Comparison of ENCODE assay signal across 11 mouse cellular contexts in genomic region chr8:118104464-118105050, GRCm38 (mm10).
DNase-seq lines count a peak whose midpoint lies in the region; ATAC-seq and TF ChIP-seq lines count a peak whose summit lies in the region.
"Had no signal": no experiment of that assay in that cellular context is flagged by ENCODE, and none has a peak within 500 bp of the region (broad histone marks: within the 10 kb centered on the region; RNA-seq: fewer than 3 reads in every experiment).

No protein-coding gene starts in this region.

- TF ChIP-seq POLR2A in kidney, adult 2 months (IDR thresholded peaks at IDR 0.05; ENCODE audit: low read depth, low read length) = no peak

- no peak overlapping the region for H3K4me2 ChIP-seq in embryonic facial prominence, embryonic 11.5 days (ENCODE audit: low read depth, low read length)
- H3K4me2 ChIP-seq in kidney, embryonic 14.5 days (replicated peaks; ENCODE audit: low read depth, low read length) = no peak overlapping the region
- H3K4me2 ChIP-seq in neural tube, embryonic 13.5 days = no peak overlapping the region
- H3K4me2 ChIP-seq in neural tube, embryonic 15.5 days = no peak overlapping the region
- H3K4me2 ChIP-seq in stomach, postnatal 0 days (replicated peaks; ENCODE audit: low read depth) = no peak overlapping the region
- H3K4me2 ChIP-seq: limb, embryonic 12.5 days; lung, embryonic 15.5 days had no signal

- DNase-seq in embryonic facial prominence, embryonic 11.5 days (ENCODE audit: low spot score) = peak; percentile 38
- no peak for DNase-seq in embryonic facial prominence, embryonic 10.5 days (ENCODE audit: low spot score)
- peak; percentile 12 for DNase-seq in kidney, adult 2 months
- DNase-seq in stomach, postnatal 0 days (ENCODE audit: low spot score) = no peak
- no peak for DNase-seq in thymus, postnatal 36 days
- DNase-seq: cerebellum, postnatal 36 days had no signal

- ATAC-seq in embryonic facial prominence, embryonic 11.5 days (replicated peaks; ENCODE audit: insufficient number of reproducible peaks, low FRiP score, low TSS enrichment, low read depth) = 0 out of 2 replicates have a peak, but pooled peaks have one; percentile 23
- no peak for ATAC-seq in kidney, embryonic 14.5 days (ENCODE audit: low FRiP score, low TSS enrichment)
- peak; percentile 19; the same call in 1 of the 2 replicates for ATAC-seq in neural tube, embryonic 13.5 days (ENCODE audit: low read depth)
- no peak for ATAC-seq in neural tube, embryonic 15.5 days (ENCODE audit: low FRiP score)
- ATAC-seq in stomach, postnatal 0 days (ENCODE audit: low FRiP score, low TSS enrichment) = peak; percentile 63

- H3K9me3 ChIP-seq in embryonic facial prominence, embryonic 11.5 days (replicated peaks; ENCODE audit: control insufficient read depth, low read length) = no peaks in the 10 kb centered on the region
- H3K9me3 ChIP-seq in embryonic facial prominence, embryonic 10.5 days = no peaks in the 10 kb centered on the region
- H3K9me3 ChIP-seq in kidney, embryonic 14.5 days (ENCODE audit: control insufficient read depth, low read length) = no peaks in the 10 kb centered on the region
- H3K9me3 ChIP-seq in neural tube, embryonic 13.5 days = no peaks in the 10 kb centered on the region
- H3K9me3 ChIP-seq in neural tube, embryonic 15.5 days (replicated peaks) = no peaks in the 10 kb centered on the region
- H3K9me3 ChIP-seq in stomach, postnatal 0 days (ENCODE audit: control insufficient read depth, low read length) = no peaks in the 10 kb centered on the region
- H3K9me3 ChIP-seq: limb, embryonic 12.5 days; lung, embryonic 15.5 days had no signal

- no peak overlapping the region for H3K4me3 ChIP-seq in embryonic facial prominence, embryonic 11.5 days (ENCODE audit: low read depth, low read length)
- no peak overlapping the region for H3K4me3 ChIP-seq in embryonic facial prominence, embryonic 10.5 days
- H3K4me3 ChIP-seq in kidney, adult 2 months (ENCODE audit: insufficient read depth, low read depth, low read length) = no peak overlapping the region
- no peak overlapping the region for H3K4me3 ChIP-seq in kidney, embryonic 14.5 days (ENCODE audit: low read length)
- no peak overlapping the region for H3K4me3 ChIP-seq in neural tube, embryonic 13.5 days
- no peak overlapping the region for H3K4me3 ChIP-seq in neural tube, embryonic 15.5 days (replicated peaks)
- no peak overlapping the region for H3K4me3 ChIP-seq in stomach, postnatal 0 days (ENCODE audit: low read depth, low read length)
- H3K4me3 ChIP-seq: limb, embryonic 12.5 days; lung, embryonic 15.5 days had no signal

- H3K27me3 ChIP-seq in embryonic facial prominence, embryonic 11.5 days (ENCODE audit: control insufficient read depth, insufficient read depth, low read length) = no peaks in the 10 kb centered on the region
- H3K27me3 ChIP-seq in embryonic facial prominence, embryonic 10.5 days (replicated peaks; ENCODE audit: low read depth, poor library complexity, severe bottlenecking) = peaks cover 20% of the 10 kb centered on the region
- no peaks in the 10 kb centered on the region; the same call in 1 of the 2 replicates for H3K27me3 ChIP-seq in kidney, adult 2 months (replicated peaks; ENCODE audit: control insufficient read depth, insufficient read depth, low read length)
- no peaks in the 10 kb centered on the region for H3K27me3 ChIP-seq in kidney, embryonic 14.5 days (ENCODE audit: control insufficient read depth, insufficient read depth, low read length)
- H3K27me3 ChIP-seq in neural tube, embryonic 13.5 days = no peaks in the 10 kb centered on the region
- H3K27me3 ChIP-seq in neural tube, embryonic 15.5 days (replicated peaks) = no peaks in the 10 kb centered on the region
- H3K27me3 ChIP-seq in stomach, postnatal 0 days (ENCODE audit: control insufficient read depth, insufficient read depth, low read length) = no peaks in the 10 kb centered on the region
- H3K27me3 ChIP-seq: lung, embryonic 15.5 days had no signal

- H3K9ac ChIP-seq in embryonic facial prominence, embryonic 11.5 days (replicated peaks; ENCODE audit: low read length) = no peak overlapping the region
- H3K9ac ChIP-seq in kidney, embryonic 14.5 days (ENCODE audit: low read depth, low read length) = no peak overlapping the region
- no peak overlapping the region for H3K9ac ChIP-seq in neural tube, embryonic 13.5 days
- H3K9ac ChIP-seq in neural tube, embryonic 15.5 days (replicated peaks) = no peak overlapping the region
- H3K9ac ChIP-seq in stomach, postnatal 0 days (ENCODE audit: low read length) = no peak overlapping the region
- H3K9ac ChIP-seq: limb, embryonic 12.5 days; lung, embryonic 15.5 days had no signal

- H3K36me3 ChIP-seq in embryonic facial prominence, embryonic 11.5 days (replicated peaks; ENCODE audit: control insufficient read depth, insufficient read depth, low read depth, low read length) = no peaks in the 10 kb centered on the region
- H3K36me3 ChIP-seq in embryonic facial prominence, embryonic 10.5 days (replicated peaks) = no peaks in the 10 kb centered on the region
- H3K36me3 ChIP-seq in kidney, adult 2 months (ENCODE audit: control insufficient read depth, insufficient read depth, low read length) = no peaks in the 10 kb centered on the region
- H3K36me3 ChIP-seq in kidney, embryonic 14.5 days (ENCODE audit: control insufficient read depth, insufficient read depth, low read length) = no peaks in the 10 kb centered on the region
- no peaks in the 10 kb centered on the region for H3K36me3 ChIP-seq in neural tube, embryonic 13.5 days
- H3K36me3 ChIP-seq in neural tube, embryonic 15.5 days = no peaks in the 10 kb centered on the region
- H3K36me3 ChIP-seq in stomach, postnatal 0 days (ENCODE audit: control insufficient read depth, insufficient read depth, low read length) = no peaks in the 10 kb centered on the region
- H3K36me3 ChIP-seq: limb, embryonic 12.5 days; lung, embryonic 15.5 days had no signal

- no peak for TF ChIP-seq EP300 in stomach, postnatal 0 days (optimal IDR thresholded peaks at IDR 0.05)

- no peak for TF ChIP-seq CTCF in kidney, adult 2 months (conservative IDR thresholded peaks at IDR 0.05; ENCODE audit: insufficient read depth, insufficient read length, low read depth, low read length)
- TF ChIP-seq CTCF in stomach, postnatal 0 days (IDR thresholded peaks at IDR 0.05; ENCODE audit: low read depth) = no peak

- no peaks in the 10 kb centered on the region for H3K4me1 ChIP-seq in embryonic facial prominence, embryonic 11.5 days (ENCODE audit: control insufficient read depth, insufficient read depth, low read length)
- H3K4me1 ChIP-seq in embryonic facial prominence, embryonic 10.5 days = peaks cover 21% of the 10 kb centered on the region
- no peaks in the 10 kb centered on the region for H3K4me1 ChIP-seq in kidney, adult 2 months (ENCODE audit: control insufficient read depth, insufficient read depth, low read length)
- no peaks in the 10 kb centered on the region for H3K4me1 ChIP-seq in kidney, embryonic 14.5 days (ENCODE audit: control insufficient read depth, insufficient read depth, low read length)
- H3K4me1 ChIP-seq in neural tube, embryonic 13.5 days (replicated peaks) = peaks cover 18% of the 10 kb centered on the region
- H3K4me1 ChIP-seq in neural tube, embryonic 15.5 days = peaks cover 13% of the 10 kb centered on the region
- H3K4me1 ChIP-seq in stomach, postnatal 0 days (replicated peaks; ENCODE audit: control insufficient read depth, insufficient read depth) = no peaks in the 10 kb centered on the region
- H3K4me1 ChIP-seq: lung, embryonic 15.5 days had no signal

- WGBS in embryonic facial prominence, embryonic 11.5 days = 72% methylated on average over 14 of the region's 14 CpGs
- WGBS in embryonic facial prominence, embryonic 10.5 days = 79% methylated on average over 14 of the region's 14 CpGs
- 33% methylated on average over 14 of the region's 14 CpGs for WGBS in kidney, adult 2 months
- 61% methylated on average over 14 of the region's 14 CpGs for WGBS in kidney, embryonic 14.5 days
- 71% methylated on average over 14 of the region's 14 CpGs for WGBS in neural tube, embryonic 13.5 days
- 61% methylated on average over 14 of the region's 14 CpGs for WGBS in neural tube, embryonic 15.5 days
- 43% methylated on average over 14 of the region's 14 CpGs for WGBS in stomach, postnatal 0 days

- H3K27ac ChIP-seq in embryonic facial prominence, embryonic 11.5 days (replicated peaks; ENCODE audit: low read depth, low read length) = no peak overlapping the region
- no peak overlapping the region for H3K27ac ChIP-seq in embryonic facial prominence, embryonic 10.5 days (replicated peaks)
- no peak overlapping the region for H3K27ac ChIP-seq in kidney, adult 2 months (ENCODE audit: insufficient read depth, low read depth, low read length)
- no peak overlapping the region for H3K27ac ChIP-seq in kidney, embryonic 14.5 days (ENCODE audit: low read depth, low read length)
- H3K27ac ChIP-seq in neural tube, embryonic 13.5 days (replicated peaks) = 0 out of 2 replicates have a peak overlapping the region, but pooled peaks have one; percentile 10
- no peak overlapping the region for H3K27ac ChIP-seq in neural tube, embryonic 15.5 days (replicated peaks)
- H3K27ac ChIP-seq in stomach, postnatal 0 days (replicated peaks) = no peak overlapping the region
- H3K27ac ChIP-seq: limb, embryonic 12.5 days; lung, embryonic 15.5 days had no signal

Comparison
In these comparisons a context has a peak if more than half of its experiments do, and no peak if none do; other contexts are left out.
1. ATAC-seq: peak in embryonic facial prominence, embryonic 11.5 days (single experiment), neural tube, embryonic 13.5 days (single experiment) and stomach, postnatal 0 days (single experiment); none in kidney, embryonic 14.5 days (single experiment) and neural tube, embryonic 15.5 days (single experiment).
2. DNase-seq: peak in embryonic facial prominence, embryonic 11.5 days (single experiment) and kidney, adult 2 months (single experiment); none in embryonic facial prominence, embryonic 10.5 days (single experiment), stomach, postnatal 0 days (single experiment) and thymus, postnatal 36 days (0 of 2).